Mouse (Mus musculus) forebrain, embryonic 15.5 days (tissue): Measurements from ENCODE around the gene Elovl6. TPM values are rescaled to one million over a fixed set of nuclear protein-coding genes. Genes with fewer than 3 reads are reported as not detected.
A peak's percentile ranks its signal among the peaks of the same experiment; 100 is the strongest.

Source experiments
- ATAC-seq: fragments of 200-750 bp; cut with Nextera tagmentation; replicated peaks from 2 replicates; pipeline ENCODE4 v1.8.0; 2017; ENCODE audit warnings: mild to moderate bottlenecking, moderate TSS enrichment, moderate library complexity
- H3K27ac ChIP-seq: fragments of 300-500 bp; sonication (generic); replicated peaks from 2 replicates; pipeline ENCODE4 v1.5.1; 2015; ENCODE audit warnings: mild to moderate bottlenecking, inconsistent platforms
- H3K27me3 ChIP-seq: fragments of 300-500 bp; sonication (generic); 2 replicates; pipeline ENCODE4 v1.6.1; 2015; ENCODE audit warnings: inconsistent platforms
- H3K36me3 ChIP-seq: fragments of 300-500 bp; sonication (generic); 2 replicates; pipeline ENCODE4 v1.6.1; 2015; ENCODE audit warnings: mild to moderate bottlenecking, inconsistent platforms
- H3K4me1 ChIP-seq: fragments of 300-500 bp; sonication (generic); 2 replicates; pipeline ENCODE4 v1.6.1; 2015; ENCODE audit warnings: inconsistent platforms
- H3K4me2 ChIP-seq: fragments of 300-500 bp; sonication (generic); replicated peaks from 2 replicates; pipeline ENCODE4 v1.6.1; 2015; ENCODE audit warnings: mild to moderate bottlenecking, inconsistent platforms
- H3K4me3 ChIP-seq: fragments of 300-500 bp; sonication (generic); 2 replicates; pipeline ENCODE4 v1.5.1; 2015; ENCODE audit warnings: mild to moderate bottlenecking, inconsistent platforms
- H3K9ac ChIP-seq: fragments of 300-500 bp; sonication (generic); replicated peaks from 2 replicates; pipeline ENCODE4 v1.6.1; 2015; ENCODE audit warnings: mild to moderate bottlenecking, inconsistent platforms
- H3K9me3 ChIP-seq: fragments of 300-500 bp; sonication (generic); 2 replicates; pipeline ENCODE4 v1.6.1; 2016; ENCODE audit warnings: inconsistent platforms
- WGBS: fragments of 180-500 bp; shearing (Covaris S2); methylation state at CpG from one replicate; pipeline ENCODE4 v1.1.7; 2015; ENCODE audit warnings: mixed read lengths; 5-methylcytosine and 5-hydroxymethylcytosine counted together
- polyA plus RNA-seq: library from polyadenylated mRNA; unstranded; fragments of >200 nt; fragmentation: Nextera tagmentation; extraction: Ambion mirVana; gene quantifications from 2 replicates; pipeline ENCODE4 v1.2.1, GENCODE M21; 2015

The Elovl6 gene
- polyA plus RNA-seq, 1 experiment from 2014 or later, result 34.6 TPM

GRCm38 (mm10) chr3:129527046-129527445, 5.1 kb upstream of the Elovl6 start:
- WGBS, result 86% methylated on average over 3 of the region's 3 CpGs
- H3K27ac ChIP-seq, result no peak overlapping the region
- no peak overlapping the region for H3K4me2 ChIP-seq
- H3K36me3 ChIP-seq, result no peaks in the 10 kb centered on the region
- H3K9me3 ChIP-seq, result no peaks in the 10 kb centered on the region
- H3K27me3 ChIP-seq, result no peaks in the 10 kb centered on the region
- H3K9ac ChIP-seq, result no peak overlapping the region
- no peak overlapping the region for H3K4me3 ChIP-seq
- ATAC-seq, result no peak
- H3K4me1 ChIP-seq, result peaks cover 5% of the 10 kb centered on the region; the same call in 1 of the 2 replicates

GRCm38 (mm10) chr3:129529311-129529710, 2.8 kb upstream of the Elovl6 start:
- H3K4me1 ChIP-seq, result peaks cover 6% of the 10 kb centered on the region
- H3K4me3 ChIP-seq, result no peak overlapping the region
- H3K27me3 ChIP-seq, result no peaks in the 10 kb centered on the region
- H3K27ac ChIP-seq, result no peak overlapping the region
- H3K36me3 ChIP-seq, result no peaks in the 10 kb centered on the region
- ATAC-seq, result no peak
- H3K9me3 ChIP-seq, result no peaks in the 10 kb centered on the region
- H3K9ac ChIP-seq, result no peak overlapping the region
- no peak overlapping the region for H3K4me2 ChIP-seq
- WGBS, result 47% methylated on average over 3 of the region's 3 CpGs

GRCm38 (mm10) chr3:129530461-129530860, 1.7 kb upstream of the Elovl6 start:
- WGBS, result 96% methylated on average over 6 of the region's 6 CpGs

GRCm38 (mm10) chr3:129532865-129533742, 949 bp downstream of the Elovl6 start:
- Histone ChIP-seq H3K9ac (peak overlapping the region; percentile 96), H3K4me2 (peak overlapping the region; percentile 69), H3K4me1 (peaks cover 39% of the 10 kb centered on the region), H3K36me3 (no peaks in the 10 kb centered on the region), H3K9me3 (no peaks in the 10 kb centered on the region), H3K4me3 (peak overlapping the region; percentile 79), H3K27ac (peak overlapping the region; percentile 99), H3K27me3 (no peaks in the 10 kb centered on the region)
- WGBS, result under 1% methylated on average over 40 of the region's 40 CpGs
- ATAC-seq, result peak; percentile 15

More at GRCm38 (mm10) chr3:129530461-129530860, 1.7 kb upstream of the Elovl6 start:
- H3K4me2 ChIP-seq, result no peak overlapping the region
- H3K27ac ChIP-seq, result no peak overlapping the region
- no peaks in the 10 kb centered on the region for H3K36me3 ChIP-seq
- no peak for ATAC-seq
- no peaks in the 10 kb centered on the region for H3K27me3 ChIP-seq
- peaks cover 17% of the 10 kb centered on the region for H3K4me1 ChIP-seq
- H3K9me3 ChIP-seq, result no peaks in the 10 kb centered on the region
- H3K9ac ChIP-seq, result no peak overlapping the region
- H3K4me3 ChIP-seq, result no peak overlapping the region

- WGBS, result under 1% methylated on average over 72 of the region's 74 CpGs
- Histone ChIP-seq H3K4me2 (peak overlapping the region; percentile 69), H3K36me3 (no peaks in the 10 kb centered on the region), H3K4me1 (peaks cover 44% of the 10 kb centered on the region), H3K9me3 (no peaks in the 10 kb centered on the region), H3K27me3 (no peaks in the 10 kb centered on the region), H3K4me3 (peak overlapping the region; percentile 79), H3K9ac (peak overlapping the region; percentile 96), H3K27ac (peak overlapping the region; percentile 99)
- peak; percentile 30 for ATAC-seq
These were observed 1.8 kb downstream of the Elovl6 start for GRCm38 (mm10) chr3:129533743-129534530.

GRCm38 (mm10) chr3:129535444-129535843, 3.3 kb downstream of the Elovl6 start:
- H3K4me3 ChIP-seq, result peak overlapping the region; percentile 79
- 11% methylated on average over 6 of the region's 6 CpGs for WGBS
- no peak for ATAC-seq

GRCm38 (mm10) chr3:129536109-129536508, 4.0 kb downstream of the Elovl6 start:
- peak overlapping the region; percentile 96 for H3K9ac ChIP-seq
- H3K27ac ChIP-seq, result peak overlapping the region; percentile 99
- H3K4me2 ChIP-seq, result peak overlapping the region; percentile 69
- H3K4me3 ChIP-seq, result peak overlapping the region; percentile 79
- peak; percentile 95 for ATAC-seq
- peaks cover 45% of the 10 kb centered on the region for H3K4me1 ChIP-seq
- H3K36me3 ChIP-seq, result no peaks in the 10 kb centered on the region
- no peaks in the 10 kb centered on the region for H3K27me3 ChIP-seq
- 0% methylated on average over 11 of the region's 11 CpGs for WGBS
- no peaks in the 10 kb centered on the region for H3K9me3 ChIP-seq

More at GRCm38 (mm10) chr3:129535444-129535843, 3.3 kb downstream of the Elovl6 start:
- peaks cover 45% of the 10 kb centered on the region for H3K4me1 ChIP-seq
- peak overlapping the region; percentile 69 for H3K4me2 ChIP-seq
- peak overlapping the region; percentile 99 for H3K27ac ChIP-seq
- peak overlapping the region; percentile 96 for H3K9ac ChIP-seq
- H3K36me3 ChIP-seq, result no peaks in the 10 kb centered on the region
- H3K9me3 ChIP-seq, result no peaks in the 10 kb centered on the region
- H3K27me3 ChIP-seq, result no peaks in the 10 kb centered on the region

- Histone ChIP-seq H3K4me2 (no peak overlapping the region), H3K9ac (no peak overlapping the region), H3K4me1 (peaks cover 40% of the 10 kb centered on the region), H3K9me3 (no peaks in the 10 kb centered on the region), H3K4me3 (no peak overlapping the region), H3K36me3 (peaks cover 10% of the 10 kb centered on the region; the same call in 1 of the 2 replicates), H3K27ac (0 out of 2 replicates have a peak overlapping the region, but pooled peaks have one; percentile 3), H3K27me3 (no peaks in the 10 kb centered on the region)
- no peak for ATAC-seq
- 34% methylated on average over 5 of the region's 5 CpGs for WGBS
These were observed 5.8 kb downstream of the Elovl6 start for GRCm38 (mm10) chr3:129537954-129538353.

GRCm38 (mm10) chr3:129540882-129541281, 8.7 kb downstream of the Elovl6 start:
- Histone ChIP-seq H3K4me1 (peaks cover 27% of the 10 kb centered on the region), H3K4me2 (no peak overlapping the region), H3K27me3 (no peaks in the 10 kb centered on the region), H3K9me3 (no peaks in the 10 kb centered on the region), H3K36me3 (peaks cover 14% of the 10 kb centered on the region; the same call in 1 of the 2 replicates), H3K9ac (no peak overlapping the region), H3K27ac (no peak overlapping the region), H3K4me3 (no peak overlapping the region)
- ATAC-seq, result no peak
- 89% methylated on average over 2 of the region's 2 CpGs for WGBS

- no peaks in the 10 kb centered on the region for H3K27me3 ChIP-seq
- WGBS, result 95% methylated on average over 11 of the region's 11 CpGs
- H3K9me3 ChIP-seq, result no peaks in the 10 kb centered on the region
- no peak overlapping the region for H3K4me3 ChIP-seq
- no peak for ATAC-seq
- H3K9ac ChIP-seq, result no peak overlapping the region
- peaks cover 30% of the 10 kb centered on the region for H3K4me1 ChIP-seq
- no peak overlapping the region for H3K27ac ChIP-seq
- H3K36me3 ChIP-seq, result peaks cover 14% of the 10 kb centered on the region; the same call in 1 of the 2 replicates
- H3K4me2 ChIP-seq, result no peak overlapping the region
These were observed 9.3 kb downstream of the Elovl6 start for GRCm38 (mm10) chr3:129541456-129541855.

GRCm38 (mm10) chr3:129543376-129543775, 11.2 kb downstream of the Elovl6 start:
- ATAC-seq, result no peak
- no peak overlapping the region for H3K4me3 ChIP-seq
- no peaks in the 10 kb centered on the region for H3K27me3 ChIP-seq
- no peaks in the 10 kb centered on the region for H3K9me3 ChIP-seq
- no peak overlapping the region for H3K27ac ChIP-seq
- H3K4me1 ChIP-seq, result peaks cover 19% of the 10 kb centered on the region
- no peak overlapping the region for H3K9ac ChIP-seq
- peaks cover 14% of the 10 kb centered on the region; the same call in 1 of the 2 replicates for H3K36me3 ChIP-seq
- WGBS, result 96% methylated on average over 3 of the region's 3 CpGs
- H3K4me2 ChIP-seq, result no peak overlapping the region

- Histone ChIP-seq H3K9ac (no peak overlapping the region), H3K9me3 (no peaks in the 10 kb centered on the region), H3K4me2 (no peak overlapping the region), H3K4me3 (no peak overlapping the region), H3K27me3 (no peaks in the 10 kb centered on the region), H3K4me1 (peaks cover 15% of the 10 kb centered on the region; the same call in 1 of the 2 replicates), H3K27ac (no peak overlapping the region), H3K36me3 (peaks cover 14% of the 10 kb centered on the region; the same call in 1 of the 2 replicates)
- 100% methylated on average over 1 of the region's 1 CpGs for WGBS
- ATAC-seq, result no peak
These were observed 12.1 kb downstream of the Elovl6 start for GRCm38 (mm10) chr3:129544217-129544616.
